Mouse (Mus musculus) testis, adult 2 months (tissue): ENCODE data around the gene Sh3bgrl. TPM values are rescaled to one million over a fixed set of nuclear protein-coding genes. Genes with fewer than 3 reads are reported as not detected.

Source experiments
- H3K27ac ChIP-seq: fragments of 200-500 bp; 2 replicates; pipeline ENCODE4 v1.5.1; 2012; ENCODE audit warnings: low read depth, low read length; ENCODE audit not compliant: control insufficient read depth, insufficient read depth
- H3K27me3 ChIP-seq: fragments of 200-500 bp; 2 replicates; pipeline ENCODE4 v1.6.1; 2012; ENCODE audit warnings: mild to moderate bottlenecking, low read length, moderate library complexity; ENCODE audit not compliant: control insufficient read depth, insufficient read depth
- H3K36me3 ChIP-seq: fragments of 200-500 bp; 2 replicates; pipeline ENCODE4 v1.6.1; 2012; ENCODE audit warnings: mild to moderate bottlenecking, low read length; ENCODE audit not compliant: control insufficient read depth, insufficient read depth
- H3K4me1 ChIP-seq: fragments of 200-500 bp; 2 replicates; pipeline ENCODE4 v1.6.1; 2012; ENCODE audit warnings: low read length; ENCODE audit not compliant: control insufficient read depth, insufficient read depth
- H3K4me3 ChIP-seq: fragments of 200-500 bp; 2 replicates; pipeline ENCODE4 v1.5.1; 2012; ENCODE audit warnings: low read depth, mild to moderate bottlenecking, low read length, moderate library complexity, mixed read lengths; ENCODE audit not compliant: control insufficient read depth
- CTCF ChIP-seq: fragments of 200-500 bp; IDR thresholded peaks from 2 replicates; pipeline ENCODE4 v1.5.1; 2012; ENCODE audit warnings: low read depth, mild to moderate bottlenecking, inconsistent platforms, low read length, moderate library complexity; ENCODE audit not compliant: control insufficient read depth, insufficient read depth, insufficient replicate concordance
- POLR2A ChIP-seq: fragments of 200-500 bp; IDR thresholded peaks from 2 replicates; pipeline ENCODE4 v1.6.1; 2012; ENCODE audit warnings: low read depth, mild to moderate bottlenecking, inconsistent platforms, low read length, moderate library complexity; ENCODE audit not compliant: control insufficient read depth
- polyA plus RNA-seq: library from polyadenylated mRNA; depleted of rRNA; stranded (reverse); fragments of >200 nt; gene quantifications from 2 replicates; pipeline ENCODE4 v1.2.3, GENCODE M21; 2012

The Sh3bgrl gene
- polyA plus RNA-seq, 1 experiment, result 3.1 TPM

DNA sequence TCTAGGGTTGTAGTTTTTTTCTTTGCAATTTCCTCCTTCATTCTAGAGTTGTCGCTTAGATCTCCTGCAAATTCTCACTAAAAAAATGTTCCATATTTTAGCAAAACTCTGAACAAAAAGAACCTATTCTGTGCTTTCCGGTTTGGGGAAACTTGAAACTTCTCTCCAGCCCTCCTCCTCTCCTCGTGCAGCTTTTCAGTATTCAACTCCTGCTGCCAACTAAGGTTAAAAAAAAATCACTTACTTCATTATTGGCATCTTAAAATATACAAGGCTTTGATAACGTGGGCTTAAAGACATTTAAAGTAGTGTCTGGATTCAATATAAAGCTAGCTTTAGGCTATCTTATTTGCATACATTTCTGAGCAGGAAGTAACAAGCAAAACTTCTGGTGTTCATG is 365 bp upstream of the Sh3bgrl start:
- Histone ChIP-seq H3K4me1 (no peaks in the 10 kb centered on the region; the same call in 1 of the 2 replicates), H3K27ac (no peak overlapping the region), H3K27me3 (no peaks in the 10 kb centered on the region), H3K4me3 (no peak overlapping the region), H3K36me3 (no peaks in the 10 kb centered on the region)
- TF ChIP-seq CTCF, result no peak
- TF ChIP-seq POLR2A, result no peak

GRCm38 (mm10) chrX:109098511-109098910 is 3.3 kb downstream of the Sh3bgrl start:
- no peaks in the 10 kb centered on the region for H3K27me3 ChIP-seq
- H3K4me3 ChIP-seq, result no peak overlapping the region
- no peaks in the 10 kb centered on the region; the same call in 1 of the 2 replicates for H3K4me1 ChIP-seq
- no peak for TF ChIP-seq POLR2A
- TF ChIP-seq CTCF, result no peak
- H3K27ac ChIP-seq, result no peak overlapping the region
- no peaks in the 10 kb centered on the region for H3K36me3 ChIP-seq

DNA sequence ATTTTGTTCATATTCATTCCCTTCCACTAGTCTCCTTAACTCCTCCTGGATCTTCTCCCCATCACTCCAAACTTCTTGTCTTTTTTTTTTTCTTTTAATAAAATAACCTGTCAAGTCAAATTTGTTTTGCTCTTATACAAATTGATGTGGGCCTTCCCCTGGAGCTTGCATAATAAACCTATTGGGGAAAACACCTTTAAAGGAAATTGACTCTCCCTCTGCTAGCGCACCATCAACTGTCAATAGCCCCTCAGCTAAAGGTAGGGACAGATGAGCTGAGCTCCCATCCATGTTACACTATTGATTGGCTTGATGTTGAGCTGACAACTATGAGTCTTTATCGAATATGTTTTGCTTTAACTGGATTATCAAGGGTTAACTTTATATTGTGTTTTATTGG is 5.3 kb downstream of the Sh3bgrl start:
- Histone ChIP-seq H3K4me3 (no peak overlapping the region), H3K36me3 (no peaks in the 10 kb centered on the region), H3K27me3 (no peaks in the 10 kb centered on the region), H3K27ac (no peak overlapping the region), H3K4me1 (no peaks in the 10 kb centered on the region; the same call in 1 of the 2 replicates)
- TF ChIP-seq CTCF, result no peak
- no peak for TF ChIP-seq POLR2A

- TF ChIP-seq CTCF (no peak), POLR2A (no peak)
- Histone ChIP-seq H3K4me3 (no peak overlapping the region), H3K27me3 (no peaks in the 10 kb centered on the region), H3K4me1 (no peaks in the 10 kb centered on the region), H3K36me3 (no peaks in the 10 kb centered on the region), H3K27ac (no peak overlapping the region)
Observed at GRCm38 (mm10) chrX:109108117-109108805, 13.1 kb downstream of the Sh3bgrl start.

DNA sequence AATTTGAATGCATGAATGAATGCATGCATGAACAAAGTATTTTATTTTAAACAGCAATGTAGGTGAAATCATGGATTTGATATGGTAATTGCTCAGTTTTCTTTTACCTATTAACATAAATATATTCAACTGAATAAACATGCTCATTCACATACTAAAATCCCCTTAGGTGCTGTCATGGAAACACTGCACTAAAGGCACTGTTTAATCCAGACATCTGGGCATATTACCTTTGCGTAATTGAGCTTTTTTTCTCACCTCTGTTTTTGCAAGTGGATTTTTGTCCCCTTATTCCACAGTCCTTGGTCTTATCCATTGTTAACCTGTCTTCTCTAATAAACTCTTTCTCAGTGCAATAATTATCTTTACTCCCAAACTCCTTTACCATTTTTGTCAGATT is 17.7 kb downstream of the Sh3bgrl start:
- TF ChIP-seq POLR2A (no peak), CTCF (no peak)
- H3K4me1 ChIP-seq, result no peaks in the 10 kb centered on the region

DNA sequence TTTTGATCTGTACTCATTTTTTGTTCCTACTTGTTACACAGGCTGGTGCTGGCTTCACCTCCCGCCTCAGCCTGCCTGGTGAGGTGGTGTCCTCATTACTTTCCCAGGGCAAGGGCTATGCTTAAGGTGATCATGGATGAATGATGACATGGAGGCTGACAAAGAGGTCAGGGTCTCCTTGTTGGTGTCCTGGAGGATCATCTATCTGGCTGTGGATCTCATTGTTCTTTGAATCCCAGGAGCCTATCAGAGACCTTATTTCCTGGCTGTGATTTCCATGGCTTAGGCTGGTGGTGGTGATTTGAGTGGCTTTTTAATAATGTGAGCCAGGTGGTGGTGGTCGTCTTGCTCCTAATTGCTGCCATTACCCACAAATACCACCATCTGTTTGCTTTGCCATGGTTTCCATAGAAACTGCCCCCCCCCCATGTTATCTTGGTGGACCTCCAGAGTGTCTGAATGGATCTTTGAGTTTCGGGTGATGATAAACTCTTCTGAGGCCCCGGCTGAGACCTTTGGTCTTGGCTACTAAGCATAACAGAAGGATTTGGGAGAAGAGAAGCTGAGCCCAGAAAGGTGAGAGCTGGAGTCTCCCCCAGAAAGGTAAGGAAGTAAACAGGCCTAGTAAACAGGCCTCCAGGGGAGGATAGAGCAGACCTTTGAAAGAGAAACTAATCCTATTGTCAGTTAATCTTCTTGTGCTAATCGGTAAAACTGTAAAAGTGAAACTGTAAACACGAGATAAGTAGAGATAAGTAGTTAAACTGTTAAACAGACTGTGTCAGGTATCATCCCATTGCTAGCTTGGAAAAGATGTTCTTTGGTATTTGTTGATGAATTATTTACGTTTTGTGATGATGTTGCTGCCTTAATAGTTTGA is 18.5 kb downstream of the Sh3bgrl start:
- no peaks in the 10 kb centered on the region for H3K36me3 ChIP-seq
- H3K27ac ChIP-seq, result no peak overlapping the region
- H3K4me3 ChIP-seq, result no peak overlapping the region
- no peak for TF ChIP-seq CTCF
- TF ChIP-seq POLR2A, result no peak
- H3K27me3 ChIP-seq, result no peaks in the 10 kb centered on the region
- H3K4me1 ChIP-seq, result no peaks in the 10 kb centered on the region

More for the DNA sequence above, 17.7 kb downstream of the Sh3bgrl start:
- no peak overlapping the region for H3K4me3 ChIP-seq
- H3K27me3 ChIP-seq, result no peaks in the 10 kb centered on the region
- H3K36me3 ChIP-seq, result no peaks in the 10 kb centered on the region
- no peak overlapping the region for H3K27ac ChIP-seq

DNA sequence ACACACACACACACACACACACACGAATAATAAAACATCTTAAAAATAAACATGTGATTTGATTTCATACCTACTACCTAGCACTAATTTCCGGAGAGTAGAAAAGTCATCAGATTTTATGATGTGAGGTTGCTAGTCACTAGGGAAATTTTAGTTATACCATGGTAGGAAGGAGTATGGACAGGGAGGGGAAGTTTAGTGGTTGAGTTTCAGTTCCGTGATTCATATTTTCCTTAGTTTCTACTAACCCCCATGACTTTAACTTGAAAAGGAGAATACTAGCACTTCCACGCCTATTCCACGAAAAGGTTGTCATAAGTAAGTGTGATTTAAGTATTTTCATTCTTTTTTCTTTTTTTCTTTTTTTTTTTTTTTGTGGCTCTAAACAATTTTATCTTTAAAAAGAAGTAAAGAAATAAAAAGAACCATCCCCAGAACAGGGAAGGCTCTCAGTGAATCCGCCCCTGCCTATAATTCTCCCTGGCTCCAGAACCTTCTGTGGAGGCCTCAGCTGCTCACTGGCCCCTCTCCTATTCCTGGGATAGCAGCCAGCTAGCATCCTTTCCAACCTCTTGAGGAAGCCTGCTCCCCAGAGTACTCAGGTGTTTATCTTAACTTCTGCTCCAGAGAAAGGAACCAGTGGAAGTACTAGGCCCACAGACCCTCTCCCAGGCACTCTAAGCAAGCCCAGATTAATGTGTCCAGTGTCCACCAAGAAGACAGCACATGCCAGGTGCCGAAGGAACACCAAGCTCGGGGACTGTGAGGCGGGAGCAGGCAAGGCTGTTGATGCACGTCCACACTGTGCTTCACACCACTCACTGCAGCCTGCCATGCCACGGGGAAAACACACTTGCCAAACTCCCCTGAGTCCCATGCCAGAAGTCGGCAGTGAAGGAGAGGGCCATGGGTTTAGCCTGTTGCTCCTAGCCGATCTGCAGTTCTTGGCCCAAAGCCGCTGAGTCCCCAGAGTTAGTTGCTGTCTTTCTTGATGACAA is 25.0 kb downstream of the Sh3bgrl start:
- Histone ChIP-seq H3K27ac (no peak overlapping the region), H3K4me1 (no peaks in the 10 kb centered on the region; the same call in 1 of the 2 replicates), H3K4me3 (no peak overlapping the region), H3K36me3 (no peaks in the 10 kb centered on the region), H3K27me3 (no peaks in the 10 kb centered on the region)
- TF ChIP-seq CTCF, result no peak
- no peak for TF ChIP-seq POLR2A
